Mouse (Mus musculus) embryo, embryonic 11.5 days (tissue): ENCODE measurements around the gene Arhgap8.

Experiments used
- DNase-seq: peaks from one replicate; pipeline ENCODE4 v3.0.0-alpha.2; 2012; ENCODE audit warnings: low read depth, low spot score

Gene Arhgap8

GRCm38 (mm10) chr15:84719791-84720190 lies at the start of gene Arhgap8:
TSS of gene Arhgap8 (plus strand) at chr15:84720052.
- DNase-seq, result no peak

GRCm38 (mm10) chr15:84670657-84671055 lies 49.2 kb upstream of the Arhgap8 start:
- DNase-seq, result no peak

GRCm38 (mm10) chr15:84671401-84672307 lies 48.2 kb upstream of the Arhgap8 start:
- no peak for DNase-seq

GRCm38 (mm10) chr15:84672308-84672615 lies 47.6 kb upstream of the Arhgap8 start:
- no peak for DNase-seq

GRCm38 (mm10) chr15:84672616-84673015 lies 47.2 kb upstream of the Arhgap8 start:
- DNase-seq, result no peak

- DNase-seq, result no peak
Observed at GRCm38 (mm10) chr15:84674329-84675067, 45.4 kb upstream of the Arhgap8 start.

- no peak for DNase-seq
Observed at GRCm38 (mm10) chr15:84675317-84675716, 44.5 kb upstream of the Arhgap8 start.

GRCm38 (mm10) chr15:84677943-84678342 lies 41.9 kb upstream of the Arhgap8 start:
- no peak for DNase-seq

- DNase-seq, result no peak
Observed at GRCm38 (mm10) chr15:84679090-84679489, 40.8 kb upstream of the Arhgap8 start.

GRCm38 (mm10) chr15:84679794-84680193 lies 40.1 kb upstream of the Arhgap8 start:
- no peak for DNase-seq

GRCm38 (mm10) chr15:84680545-84681454 lies 39.1 kb upstream of the Arhgap8 start:
- DNase-seq, result peak; percentile 65

GRCm38 (mm10) chr15:84681455-84682193 lies 38.2 kb upstream of the Arhgap8 start:
- DNase-seq, result peak; percentile 62

GRCm38 (mm10) chr15:84682206-84682605 lies 37.6 kb upstream of the Arhgap8 start:
- DNase-seq, result no peak

- DNase-seq, result no peak
Observed at GRCm38 (mm10) chr15:84682821-84683220, 37.0 kb upstream of the Arhgap8 start.

- no peak for DNase-seq
Observed at GRCm38 (mm10) chr15:84684520-84684919, 35.3 kb upstream of the Arhgap8 start.

- no peak for DNase-seq
Observed at GRCm38 (mm10) chr15:84685417-84685816, 34.4 kb upstream of the Arhgap8 start.

GRCm38 (mm10) chr15:84687904-84688303 lies 31.9 kb upstream of the Arhgap8 start:
- DNase-seq, result no peak

- no peak for DNase-seq
Observed at GRCm38 (mm10) chr15:84689356-84689755, 30.5 kb upstream of the Arhgap8 start.

GRCm38 (mm10) chr15:84691513-84691912 lies 28.3 kb upstream of the Arhgap8 start:
- no peak for DNase-seq

- DNase-seq, result no peak
Observed at GRCm38 (mm10) chr15:84692645-84693044, 27.2 kb upstream of the Arhgap8 start.

GRCm38 (mm10) chr15:84696021-84696420 lies 23.8 kb upstream of the Arhgap8 start:
- no peak for DNase-seq
